Mouse (Mus musculus): ENCODE results near the gene Gm8660.
"Not testable (repeated sequence)": the region's sequence is repeated elsewhere in the genome, so short reads cannot be mapped to it uniquely, and the experiment has no call there.

Gm8660 gene

GRCm38 (mm10) chr7:22370939-22371338 lies at the start of gene Gm8660:
Gene Gm8660, minus strand, starts transcription at chr7:22371039.
- not testable (repeated sequence) for DNase-seq

GRCm38 (mm10) chr7:22413283-22413682 lies 42.4 kb upstream of the Gm8660 start, which contains the start of gene Vmn1r148:
Gene Vmn1r148, plus strand, starts transcription at chr7:22413583.
- DNase-seq = not testable (repeated sequence)

- DNase-seq = not testable (repeated sequence)
These were observed 41.2 kb downstream of the Gm8660 start, which contains the start of gene Gm4187 for GRCm38 (mm10) chr7:22329617-22330016. Gene Gm4187, minus strand, starts transcription at chr7:22329717.

Data from lung, postnatal 4 days (tissue).